Mouse (Mus musculus) left cerebral cortex, adult 9 months (tissue): ENCODE data around the gene Cdkn2aipnl.

ENCODE experiments used
- DNase-seq, 2 experiments: peaks; one replicate each; pipeline ENCODE4 v3.0.0; 2022; ENCODE audit warnings: low spot score in 2 of 2

The Cdkn2aipnl gene

DNA sequence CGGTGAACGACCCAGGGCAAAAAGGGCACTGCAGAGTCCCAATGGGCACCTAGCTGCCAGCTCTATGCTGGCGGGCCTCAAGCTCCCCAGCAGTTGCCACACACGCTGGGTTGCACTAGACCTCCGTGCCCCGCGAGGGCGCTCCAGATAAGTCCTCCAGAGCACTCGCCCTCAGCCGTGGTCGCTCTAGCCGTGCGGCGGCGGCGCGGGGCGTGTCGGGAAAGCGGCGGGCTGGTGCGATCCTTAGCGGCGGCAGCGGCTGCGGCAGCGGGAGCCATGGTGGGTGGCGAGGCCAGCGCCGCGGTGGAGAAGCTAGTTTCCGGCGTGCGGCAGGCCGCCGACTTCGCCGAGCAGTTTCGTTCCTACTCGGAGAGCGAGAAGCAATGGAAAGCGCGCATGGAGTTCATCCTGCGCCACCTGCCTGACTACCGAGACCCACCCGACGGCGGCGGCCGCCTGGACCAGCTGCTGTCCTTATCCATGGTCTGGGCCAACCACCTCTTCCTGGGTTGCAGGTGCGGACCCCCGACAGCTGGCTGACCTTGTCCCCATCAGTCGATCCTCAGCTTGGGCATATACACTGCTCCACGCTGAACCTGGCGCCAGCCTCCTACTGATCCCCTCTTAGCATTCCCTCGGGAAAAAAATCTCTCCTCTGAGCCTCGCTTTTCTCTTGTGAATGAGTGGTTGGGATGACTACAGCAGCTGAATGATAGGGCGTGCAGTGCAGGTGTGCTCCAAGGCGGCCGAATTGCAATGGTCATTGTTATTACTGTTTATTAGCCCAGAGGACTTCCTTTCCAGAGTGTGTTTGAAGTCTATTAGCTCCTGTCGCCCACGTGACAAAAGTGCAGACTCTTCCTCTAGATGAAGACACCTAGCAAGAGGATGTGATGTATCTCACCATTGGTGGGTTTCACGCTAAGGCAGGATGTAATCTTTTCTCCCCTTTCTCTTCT is at the start of gene Cdkn2aipnl:
Gene Cdkn2aipnl (plus strand): TSS at position 219 of the 959 bp plus-strand sequence.
- DNase-seq, result peak; percentile 73 to 96

DNA sequence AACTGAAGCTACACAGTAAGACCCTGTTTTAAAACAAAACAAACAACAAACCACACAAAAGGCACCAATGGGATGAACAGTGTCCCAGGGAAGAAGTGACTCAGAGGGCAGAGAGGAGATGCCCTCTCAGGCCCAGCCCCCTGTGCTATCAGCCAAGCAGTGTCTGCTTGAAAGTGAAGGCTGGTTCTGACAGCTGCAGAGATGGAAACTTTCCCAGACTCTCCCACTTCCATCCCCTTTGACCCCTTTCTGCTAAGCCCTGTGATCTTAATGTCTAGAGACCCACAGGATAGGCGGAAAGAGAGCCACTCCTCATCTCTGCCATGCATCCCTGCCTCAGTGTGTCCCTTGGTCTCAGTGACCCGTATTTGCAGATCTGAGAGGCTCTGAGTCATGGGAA is 49.5 kb upstream of the Cdkn2aipnl start:
- DNase-seq, result no peak

DNA sequence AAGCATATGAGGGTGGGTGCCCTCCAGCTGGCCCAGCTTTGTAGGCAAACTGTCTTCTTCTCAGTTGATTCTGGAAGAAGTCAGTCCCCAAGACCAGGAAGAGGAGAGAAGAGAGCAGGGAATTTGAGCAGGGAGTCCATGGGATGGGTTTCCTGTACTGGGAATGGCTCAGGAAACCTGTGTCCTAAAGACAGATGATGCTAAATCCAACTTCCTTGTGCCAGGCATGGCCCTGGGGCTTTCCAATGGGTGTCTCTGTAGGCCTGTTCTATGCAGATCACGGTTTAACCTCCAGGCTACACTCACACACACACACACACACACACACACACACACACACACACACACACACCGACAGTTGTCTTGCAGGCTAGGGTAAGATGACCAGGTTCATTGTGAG is 48.9 kb upstream of the Cdkn2aipnl start:
- no peak for DNase-seq

DNA sequence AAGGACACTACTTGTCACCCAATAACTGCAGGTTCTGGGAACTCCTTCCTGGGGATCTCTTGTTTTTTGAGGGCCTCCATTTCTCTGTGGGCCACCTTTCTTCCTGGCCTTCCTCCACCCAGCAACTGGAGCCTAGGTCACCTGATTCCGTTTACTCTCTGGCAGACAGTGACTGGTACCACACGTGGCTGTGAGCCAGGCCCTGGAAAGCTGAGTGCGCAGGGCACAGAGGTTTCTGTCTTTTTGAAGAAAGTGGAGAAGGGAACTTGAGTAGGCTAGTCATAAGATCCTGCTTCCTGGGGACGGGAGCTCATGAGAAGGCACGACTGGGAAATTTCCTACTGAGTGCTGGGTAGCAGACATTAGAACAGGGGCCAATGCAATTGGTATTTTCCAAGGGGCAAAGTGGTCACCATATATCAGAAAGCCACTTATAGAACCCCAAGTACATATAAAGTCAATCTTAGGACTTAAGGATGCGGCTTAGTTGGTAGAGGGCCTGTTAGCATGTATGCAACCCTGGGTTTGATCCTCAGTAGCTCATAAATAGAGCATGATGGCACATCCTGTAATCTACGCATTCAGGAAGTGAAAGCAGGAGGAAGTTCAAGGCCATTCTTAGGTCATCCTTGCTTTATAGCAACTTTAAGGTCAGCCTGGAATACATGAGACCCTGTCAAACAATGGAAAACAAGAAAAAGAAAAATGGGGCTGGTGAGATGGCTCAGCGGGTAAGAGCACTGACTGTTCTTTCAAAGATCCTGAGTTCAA is 45.9 kb upstream of the Cdkn2aipnl start:
- DNase-seq, result peak in 1 of 2 experiments; percentile 33

DNA sequence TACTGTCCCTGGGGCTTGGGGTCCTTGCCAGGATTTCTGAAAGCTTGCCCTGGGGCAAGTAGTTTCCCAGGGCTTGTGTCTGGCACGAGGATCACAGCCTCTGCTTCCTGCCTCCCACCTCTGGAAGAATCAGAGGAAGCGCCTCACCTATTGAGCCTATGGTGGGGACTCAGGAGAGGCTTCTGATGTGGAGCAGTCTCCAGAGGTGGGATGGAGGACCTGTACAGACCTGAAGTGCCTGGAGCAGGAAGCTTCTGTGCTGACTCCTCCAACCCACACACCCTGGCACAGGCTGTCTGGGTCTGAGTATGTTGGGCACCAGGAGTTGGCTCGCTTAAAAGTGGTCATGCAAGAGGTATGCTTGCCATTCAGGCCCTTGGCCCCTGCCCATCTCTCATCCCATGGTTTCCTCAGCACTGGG is 45.0 kb upstream of the Cdkn2aipnl start:
- no peak for DNase-seq

DNA sequence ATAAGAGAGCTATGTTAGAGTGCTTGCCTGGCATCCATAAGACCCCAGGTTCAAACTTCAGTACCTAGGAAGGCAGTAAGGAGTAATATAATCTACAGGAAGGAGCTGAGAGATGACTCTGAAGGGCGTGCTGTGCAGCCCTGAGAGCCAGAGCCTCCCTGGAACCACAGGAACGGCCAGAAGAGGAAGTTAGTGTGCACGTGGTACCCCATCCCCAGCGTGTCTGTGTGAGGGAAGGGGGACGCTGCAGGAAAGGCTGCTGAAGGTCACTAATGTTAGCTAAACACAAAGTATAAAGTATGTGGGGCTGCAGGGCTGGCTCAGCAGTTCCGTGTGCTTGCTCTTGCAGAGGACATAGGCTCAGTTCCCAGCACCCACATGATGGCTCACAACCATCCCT is 41.9 kb upstream of the Cdkn2aipnl start:
- no peak for DNase-seq

DNA sequence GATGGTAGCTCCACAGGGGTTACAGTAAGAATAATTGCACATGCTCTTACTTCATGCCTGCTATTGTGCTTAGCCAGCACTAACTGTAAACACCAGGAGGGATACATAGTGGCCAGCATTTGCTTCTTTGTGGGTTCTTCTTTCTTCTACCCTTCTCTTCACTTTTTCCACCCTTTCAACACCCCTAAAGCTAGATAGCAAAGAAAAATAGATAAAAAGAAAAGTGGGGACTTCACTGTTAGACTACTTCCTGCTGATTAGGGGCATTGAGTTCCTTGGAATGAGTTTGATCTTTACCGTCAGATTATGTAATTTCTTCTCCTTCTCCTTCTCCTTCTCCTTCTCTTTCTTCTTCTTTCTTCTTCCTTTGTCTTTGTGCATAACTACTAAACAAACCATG is 41.1 kb upstream of the Cdkn2aipnl start:
- DNase-seq, result no peak

DNA sequence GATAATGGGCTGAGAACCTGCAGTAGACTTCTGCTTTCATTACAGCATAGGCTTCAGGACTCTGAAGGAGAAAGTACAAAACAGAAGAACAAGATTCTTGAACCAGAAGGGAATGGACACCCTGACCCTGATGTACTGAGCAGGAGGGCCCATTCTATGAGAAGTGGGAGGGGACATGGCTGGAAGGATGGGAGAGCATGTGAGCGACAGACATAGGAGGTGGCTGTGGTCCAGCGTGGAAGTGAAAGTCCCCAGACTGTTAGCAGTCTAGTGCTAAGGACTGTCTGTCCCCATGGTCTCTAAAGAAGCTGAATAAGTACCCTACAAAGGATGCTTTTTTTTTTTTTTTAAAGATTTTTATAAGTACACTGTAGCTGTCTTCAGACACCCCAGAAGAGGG is 40.4 kb upstream of the Cdkn2aipnl start:
- DNase-seq, result no peak

DNA sequence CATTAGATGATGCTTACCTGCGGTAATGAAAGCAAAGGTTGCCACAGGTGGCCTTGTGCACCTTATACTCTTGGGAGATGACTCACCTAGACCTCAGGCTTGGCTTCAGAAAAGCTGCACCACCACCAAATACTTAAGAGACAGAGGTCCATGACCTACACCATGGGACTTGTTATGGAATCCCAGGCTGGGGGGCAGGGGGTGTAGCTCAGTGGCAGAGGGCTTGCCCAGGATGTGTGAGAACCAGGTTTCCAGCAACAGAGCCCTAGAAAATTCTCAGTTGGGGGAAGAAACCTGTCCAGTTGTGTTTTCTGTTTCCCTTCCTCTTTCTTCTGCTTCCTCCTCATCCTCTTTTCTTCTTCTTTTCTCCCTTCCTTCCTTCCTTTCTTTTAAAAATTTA is 36.3 kb upstream of the Cdkn2aipnl start:
- DNase-seq, result no peak

DNA sequence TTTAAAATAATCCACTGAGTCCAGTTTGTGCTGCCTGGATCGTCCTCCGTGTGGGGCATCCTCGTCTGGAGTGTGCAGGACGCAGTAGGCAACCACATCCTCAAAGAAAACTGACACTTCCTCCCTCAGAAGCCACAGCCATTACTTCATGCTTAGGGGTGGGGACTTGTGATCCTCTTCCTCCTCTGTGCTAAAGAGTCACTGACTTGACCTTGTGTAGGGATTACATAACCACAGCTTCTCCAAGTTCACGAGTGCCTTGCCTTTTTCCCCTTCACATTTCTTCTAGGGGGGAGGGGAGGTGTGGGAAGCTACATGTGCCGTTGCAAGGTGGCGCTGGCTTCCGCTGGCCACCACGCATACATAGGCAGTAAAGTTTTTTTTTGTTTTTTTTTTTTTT is 35.7 kb upstream of the Cdkn2aipnl start:
- no peak for DNase-seq

DNA sequence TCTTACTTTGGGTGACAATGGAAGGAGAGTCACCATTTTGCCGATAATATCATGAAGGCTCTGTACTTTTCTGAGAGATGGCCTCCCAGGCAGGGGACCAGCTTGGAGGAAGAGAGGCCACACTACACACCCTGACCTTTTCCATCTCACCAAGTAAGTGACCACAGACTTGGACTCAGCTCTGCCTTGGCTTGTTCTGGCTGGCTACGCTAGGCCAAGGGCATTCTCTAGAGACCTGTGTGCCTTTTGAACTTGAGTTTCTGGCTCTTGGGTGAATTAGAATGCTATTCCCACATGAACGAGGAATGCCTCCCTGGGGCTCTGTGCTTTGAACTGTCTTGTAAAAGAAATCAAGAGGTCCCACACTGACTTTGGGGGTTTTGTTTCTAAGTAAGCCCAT is 33.2 kb upstream of the Cdkn2aipnl start:
- DNase-seq, result no peak

DNA sequence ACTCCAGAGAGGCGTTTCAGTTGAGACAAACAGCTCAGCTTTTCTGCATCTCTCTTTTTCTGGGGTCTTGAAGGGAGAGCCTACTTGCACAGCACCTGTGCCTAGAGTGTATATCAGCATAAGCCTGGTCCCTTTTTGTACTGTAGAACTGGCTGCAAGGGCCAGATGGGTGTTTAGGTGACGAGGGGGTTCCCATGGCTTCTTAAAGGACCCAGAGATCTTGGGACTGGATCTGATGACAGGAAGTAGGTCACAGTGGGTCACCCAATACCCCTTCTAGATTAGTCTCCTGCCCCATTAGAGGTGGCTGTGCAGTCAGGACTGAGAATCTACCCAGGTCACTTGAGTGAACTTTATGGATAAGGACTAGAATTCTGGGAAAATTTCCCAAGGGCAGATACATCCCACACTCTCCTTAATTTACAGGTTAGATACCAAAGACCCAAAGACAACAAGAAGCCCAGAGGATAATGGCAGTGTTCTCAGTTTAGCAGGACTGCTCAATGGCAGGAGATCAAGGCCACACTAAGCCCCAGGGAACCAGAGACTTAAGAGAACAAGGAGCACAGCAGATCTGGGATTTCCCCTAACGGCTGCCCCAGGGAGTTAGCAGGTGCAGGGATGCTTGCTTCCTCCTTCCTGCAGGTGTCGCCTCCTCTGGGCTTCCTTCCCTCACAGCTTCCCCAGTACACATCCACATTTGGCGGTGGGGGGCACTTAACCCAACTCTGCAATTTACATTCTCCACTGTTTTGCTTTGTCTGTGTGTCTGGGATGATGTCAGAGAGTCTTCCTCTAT is 31.6 kb upstream of the Cdkn2aipnl start:
- no peak for DNase-seq

DNA sequence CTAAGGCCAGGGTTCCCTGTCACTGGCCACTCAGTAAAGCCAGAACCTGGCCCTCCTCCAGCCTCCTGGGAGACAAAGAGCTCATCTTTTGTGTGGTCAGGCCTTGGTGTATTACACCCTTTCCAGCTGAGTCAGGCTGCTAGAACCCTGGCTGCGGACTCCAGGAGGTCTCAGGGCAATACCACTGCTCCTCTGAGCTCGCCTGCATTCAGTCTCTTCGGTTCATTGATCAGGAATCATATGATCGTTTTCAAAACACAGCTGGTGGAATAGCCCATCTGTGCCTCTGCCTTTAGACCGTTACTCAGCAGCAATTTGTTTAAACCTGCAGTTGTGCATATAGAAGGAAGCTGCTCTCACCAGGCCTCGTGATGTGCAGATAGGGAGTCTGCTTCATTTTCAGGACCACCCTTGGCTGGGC is 30.1 kb upstream of the Cdkn2aipnl start:
- DNase-seq, result no peak

DNA sequence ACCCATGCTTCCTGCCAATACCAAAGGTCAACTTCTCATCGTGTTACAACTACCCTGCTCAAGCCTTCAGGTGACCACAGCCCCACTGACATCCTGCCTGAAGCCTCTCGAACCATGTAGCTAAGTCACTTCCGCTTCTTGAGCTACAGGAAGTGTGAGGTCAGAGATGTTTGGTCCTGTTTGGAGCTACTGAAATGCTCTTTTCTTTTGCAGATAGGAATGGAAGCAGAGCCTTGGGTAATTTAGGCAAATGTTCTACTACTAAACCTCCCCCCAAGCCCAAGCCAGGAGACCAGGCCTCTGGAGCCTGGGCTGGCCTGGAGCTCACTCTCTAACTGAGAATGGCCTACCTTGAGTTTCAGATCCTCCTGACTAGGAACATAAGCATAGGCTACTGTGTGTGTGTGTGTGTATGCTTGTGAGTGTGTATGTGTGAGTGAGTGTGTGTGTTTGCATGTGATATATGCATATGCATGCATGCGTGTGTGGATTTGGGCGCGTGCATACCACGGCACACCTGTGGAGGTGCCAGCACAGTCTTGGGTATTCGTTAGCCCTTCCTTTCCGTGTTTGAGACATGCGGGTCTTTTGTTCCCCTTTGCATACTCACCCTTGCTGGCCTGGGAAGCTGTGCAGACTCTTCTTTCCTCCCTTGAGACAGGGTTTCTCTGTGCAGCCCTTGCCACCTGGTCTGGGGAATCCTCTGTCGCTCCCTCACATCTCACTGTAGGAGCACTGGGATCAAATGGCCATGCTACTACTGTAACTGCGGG is 28.5 kb upstream of the Cdkn2aipnl start:
- DNase-seq, result no peak

DNA sequence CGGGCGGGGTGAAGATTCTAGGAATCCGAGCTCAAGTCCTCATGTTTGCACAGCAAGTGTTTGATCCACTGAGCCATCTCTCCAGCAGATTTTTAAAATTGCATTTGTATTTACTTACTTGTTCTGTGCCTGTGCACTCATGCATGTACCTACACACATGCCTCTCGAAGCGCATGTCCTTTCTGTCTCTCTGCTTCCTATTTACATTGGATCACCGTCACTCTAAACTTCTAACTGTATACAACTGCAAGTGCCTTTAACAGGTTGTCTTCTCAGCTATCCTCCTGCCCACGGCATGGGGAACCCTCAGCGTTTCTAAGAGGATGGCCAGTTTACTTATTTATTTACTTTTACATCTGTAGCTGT is 27.9 kb upstream of the Cdkn2aipnl start:
- DNase-seq, result no peak

DNA sequence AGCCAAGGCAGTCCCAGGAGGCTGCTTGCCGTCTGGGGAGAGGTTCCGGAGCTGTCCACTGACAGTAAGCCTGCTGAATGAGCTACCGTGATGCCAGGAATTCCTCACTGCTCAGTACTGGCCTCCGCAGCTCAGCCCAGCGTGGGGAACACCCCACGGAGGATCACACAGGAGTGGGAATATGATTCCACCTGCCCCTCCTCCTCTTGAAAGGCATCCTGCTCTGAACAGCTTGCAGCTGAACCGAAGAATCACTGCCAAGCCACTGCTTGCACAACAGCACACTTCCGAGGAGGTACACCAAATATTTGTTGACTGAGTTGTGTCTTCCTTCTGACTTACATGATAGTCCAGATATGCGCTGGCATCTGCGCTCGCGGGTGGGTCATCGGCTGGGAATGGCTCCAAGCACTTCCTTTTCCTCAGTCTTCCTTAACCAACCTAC is 26.9 kb upstream of the Cdkn2aipnl start:
- no peak for DNase-seq

DNA sequence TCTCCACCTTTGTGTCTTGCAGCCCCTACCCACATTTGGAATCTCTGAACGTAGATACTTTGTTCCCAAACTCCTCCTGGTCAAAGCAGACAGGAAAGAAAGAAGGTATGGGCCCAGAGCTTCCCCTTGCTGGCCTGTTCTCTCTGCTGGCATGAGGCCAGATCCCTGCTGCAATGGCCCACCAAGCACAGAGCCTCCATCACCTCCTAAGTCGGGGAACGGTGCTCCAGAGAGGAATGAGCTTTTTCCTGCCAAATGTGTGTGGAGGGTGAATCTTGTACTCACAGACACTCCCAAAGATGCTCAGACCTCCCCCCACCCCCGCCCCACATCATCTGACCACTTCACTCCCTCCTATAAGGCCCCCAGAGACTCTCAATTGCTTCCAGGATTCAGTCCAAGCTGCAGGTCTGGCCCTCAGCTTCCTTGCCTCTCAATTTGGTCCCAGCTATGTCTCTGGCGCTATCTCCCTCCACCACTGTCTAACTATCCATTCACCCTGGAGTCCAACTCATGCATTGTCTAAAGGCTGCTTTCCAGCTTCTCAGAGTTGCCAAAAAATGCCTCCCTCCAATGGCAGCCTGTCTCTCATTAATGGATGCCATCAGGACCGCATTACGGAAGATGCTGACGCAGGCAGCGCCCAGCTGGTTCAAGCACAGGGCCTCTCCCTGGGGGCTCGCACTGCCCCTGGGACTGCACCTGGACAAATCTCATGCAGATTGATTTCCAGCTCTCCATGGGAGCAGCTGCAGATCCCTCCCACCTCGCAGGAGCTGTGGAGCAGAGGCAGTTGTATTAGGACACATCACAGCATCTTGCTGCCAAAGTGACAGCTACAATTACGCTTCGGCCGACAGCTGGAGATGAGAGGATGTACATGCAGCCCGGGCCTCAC is 24.6 kb upstream of the Cdkn2aipnl start:
- DNase-seq, result peak in 1 of 2 experiments; percentile 36

DNA sequence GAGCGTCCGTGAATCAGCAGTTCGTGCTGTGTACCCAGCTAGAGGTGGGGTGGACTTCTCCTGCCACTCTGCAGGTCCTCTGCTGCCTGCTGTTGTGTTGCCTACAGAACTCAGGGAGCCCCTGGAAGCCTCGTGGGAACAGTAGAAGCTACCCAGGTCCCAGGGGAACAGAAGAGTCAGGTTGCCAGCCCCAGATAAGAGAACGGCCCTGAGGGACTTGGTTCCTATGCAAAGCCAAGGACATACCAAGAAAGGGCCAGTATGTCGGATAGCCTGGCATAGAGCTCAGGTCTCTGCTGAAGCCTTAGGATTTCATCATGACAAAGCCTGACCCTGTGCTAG is 24.0 kb upstream of the Cdkn2aipnl start:
- no peak for DNase-seq

DNA sequence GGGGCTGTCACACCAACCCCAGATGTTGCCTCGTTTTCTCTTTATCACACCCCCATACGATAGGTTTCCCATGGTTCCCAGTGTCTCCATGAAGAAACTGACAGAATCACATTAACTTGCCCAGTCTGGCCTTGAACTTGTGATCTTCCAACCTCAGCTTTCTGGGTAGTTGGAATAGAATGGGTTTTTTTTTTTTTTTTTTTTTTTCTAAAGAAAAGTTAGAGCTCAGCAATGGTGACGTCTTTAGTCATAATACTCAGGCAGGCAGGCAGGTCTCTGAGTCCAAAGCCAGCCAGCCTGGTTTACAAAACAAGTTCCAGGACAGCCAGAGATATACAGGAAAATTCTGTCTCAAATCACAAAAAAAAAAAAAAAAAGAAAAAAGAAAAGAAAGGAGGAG is 23.2 kb upstream of the Cdkn2aipnl start:
- DNase-seq, result no peak

DNA sequence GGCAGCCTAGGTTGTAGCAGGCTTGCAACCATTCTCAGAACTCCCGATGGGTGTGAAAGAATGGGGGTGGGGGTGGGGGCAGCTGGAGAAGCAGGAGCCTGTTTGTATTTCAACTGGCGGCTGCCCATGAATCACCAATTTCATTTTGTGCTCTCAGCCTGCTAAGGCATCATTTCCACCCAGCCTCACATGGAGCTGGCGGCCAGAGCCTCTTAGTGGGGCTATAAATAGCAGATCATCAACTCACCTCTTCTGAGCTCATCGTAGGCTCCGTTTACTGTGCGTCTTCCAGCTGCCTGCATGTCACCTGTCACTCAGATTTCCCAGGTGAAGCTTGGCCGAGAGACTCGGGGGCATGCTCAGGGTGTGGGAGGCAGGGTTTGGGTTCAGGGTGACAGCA is 21.9 kb upstream of the Cdkn2aipnl start:
- DNase-seq, result peak in 1 of 2 experiments; percentile 72
